In the genomic region with DNA sequence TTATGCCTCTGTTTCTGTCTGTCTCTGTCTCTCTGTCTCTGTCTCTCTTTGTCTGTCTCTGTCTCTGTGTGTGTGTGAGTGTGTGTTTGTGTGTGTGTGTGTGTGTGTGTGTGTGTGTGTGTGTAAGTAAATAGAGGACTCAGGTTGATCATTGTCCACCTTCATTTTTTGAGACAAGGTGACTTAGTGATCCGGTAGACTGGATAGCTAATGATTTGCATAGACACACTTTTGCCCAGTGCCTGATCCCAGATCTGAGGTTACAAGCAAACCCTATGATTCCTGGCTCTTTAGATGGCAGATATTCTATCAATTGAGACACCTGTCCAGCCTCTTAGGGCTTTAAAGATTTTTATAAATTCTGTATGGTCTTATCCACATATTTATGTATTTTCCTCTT, we compare ENCODE assay signal across 26 mouse cellular contexts.
DNase-seq lines count a peak whose midpoint lies in the region; ATAC-seq and TF ChIP-seq lines count a peak whose summit lies in the region.
"Had no signal": no experiment of that assay in that cellular context is flagged by ENCODE, and none has a peak within 500 bp of the region (broad histone marks: within the 10 kb centered on the region; RNA-seq: fewer than 3 reads in every experiment).

No protein-coding gene starts in this region.

- no peak overlapping the region for H3K4me3 ChIP-seq in kidney, adult 2 months (ENCODE audit: insufficient read depth, low read depth, low read length)
- no peak overlapping the region for H3K4me3 ChIP-seq in kidney, embryonic 14.5 days (ENCODE audit: low read length)
- no peak overlapping the region for H3K4me3 ChIP-seq in kidney, embryonic 16.5 days (ENCODE audit: low read length)
- no peak overlapping the region for H3K4me3 ChIP-seq in midbrain, embryonic 13.5 days (replicated peaks)
- no peak overlapping the region for H3K4me3 ChIP-seq in forebrain, embryonic 15.5 days
- H3K4me3 ChIP-seq: embryonic facial prominence, embryonic 12.5 days; embryonic facial prominence, embryonic 15.5 days; heart, adult 2 months; heart, embryonic 10.5 days; heart, embryonic 13.5 days had no signal

- no peak overlapping the region for H3K27ac ChIP-seq in kidney, adult 2 months (ENCODE audit: insufficient read depth, low read depth, low read length)
- H3K27ac ChIP-seq in kidney, embryonic 14.5 days (ENCODE audit: low read depth, low read length), result no peak overlapping the region
- no peak overlapping the region for H3K27ac ChIP-seq in kidney, embryonic 16.5 days (ENCODE audit: low read length)
- no peak overlapping the region for H3K27ac ChIP-seq in midbrain, embryonic 13.5 days
- H3K27ac ChIP-seq in forebrain, embryonic 15.5 days (replicated peaks), result no peak overlapping the region
- H3K27ac ChIP-seq: embryonic facial prominence, embryonic 12.5 days; embryonic facial prominence, embryonic 15.5 days; heart, adult 2 months; heart, embryonic 10.5 days; heart, embryonic 13.5 days; hindbrain, embryonic 14.5 days had no signal

- no peak for ATAC-seq in kidney, embryonic 14.5 days (ENCODE audit: low FRiP score, low TSS enrichment)
- ATAC-seq in kidney, embryonic 16.5 days (ENCODE audit: low FRiP score, low TSS enrichment), result peak; percentile 65; the same call in 1 of the 2 replicates
- ATAC-seq in midbrain, embryonic 13.5 days, result no peak
- ATAC-seq in forebrain, embryonic 15.5 days (replicated peaks), result no peak
- ATAC-seq: forebrain, embryonic 14.5 days; Patski had no signal

- H3K9me3 ChIP-seq in kidney, embryonic 14.5 days (ENCODE audit: control insufficient read depth, low read length), result no peaks in the 10 kb centered on the region
- H3K9me3 ChIP-seq in kidney, embryonic 16.5 days (ENCODE audit: low read length), result no peaks in the 10 kb centered on the region
- H3K9me3 ChIP-seq in midbrain, embryonic 13.5 days, result no peaks in the 10 kb centered on the region
- H3K9me3 ChIP-seq in forebrain, embryonic 15.5 days, result no peaks in the 10 kb centered on the region
- H3K9me3 ChIP-seq: embryonic facial prominence, embryonic 12.5 days; embryonic facial prominence, embryonic 15.5 days; G1E; heart, embryonic 10.5 days; heart, embryonic 13.5 days had no signal

- H3K27me3 ChIP-seq in kidney, adult 2 months (replicated peaks; ENCODE audit: control insufficient read depth, insufficient read depth, low read length), result no peaks in the 10 kb centered on the region
- H3K27me3 ChIP-seq in kidney, embryonic 14.5 days (ENCODE audit: control insufficient read depth, insufficient read depth, low read length), result no peaks in the 10 kb centered on the region
- H3K27me3 ChIP-seq in kidney, embryonic 16.5 days (ENCODE audit: insufficient read depth, low read length), result no peaks in the 10 kb centered on the region
- no peaks in the 10 kb centered on the region for H3K27me3 ChIP-seq in midbrain, embryonic 13.5 days
- no peaks in the 10 kb centered on the region for H3K27me3 ChIP-seq in forebrain, embryonic 15.5 days
- H3K27me3 ChIP-seq: CH12.LX; embryonic facial prominence, embryonic 12.5 days; embryonic facial prominence, embryonic 15.5 days; heart, embryonic 13.5 days; Patski had no signal

- WGBS in kidney, adult 2 months, result 37% methylated on average over 1 of the region's 1 CpGs
- 77% methylated on average over 1 of the region's 1 CpGs for WGBS in kidney, embryonic 14.5 days
- WGBS in kidney, embryonic 16.5 days, result 70% methylated on average over 1 of the region's 1 CpGs
- WGBS in midbrain, embryonic 13.5 days, result 100% methylated on average over 1 of the region's 1 CpGs
- 96% methylated on average over 1 of the region's 1 CpGs for WGBS in forebrain, embryonic 15.5 days

- H3K9ac ChIP-seq in kidney, embryonic 14.5 days (ENCODE audit: low read depth, low read length), result no peak overlapping the region
- no peak overlapping the region for H3K9ac ChIP-seq in kidney, embryonic 16.5 days (replicated peaks; ENCODE audit: low read length)
- H3K9ac ChIP-seq in midbrain, embryonic 13.5 days (replicated peaks), result no peak overlapping the region
- no peak overlapping the region for H3K9ac ChIP-seq in forebrain, embryonic 15.5 days (replicated peaks)
- H3K9ac ChIP-seq: embryonic facial prominence, embryonic 12.5 days; embryonic facial prominence, embryonic 15.5 days; heart, embryonic 13.5 days; hindbrain, embryonic 14.5 days had no signal

- DNase-seq in kidney, adult 2 months, result peak; percentile 71
- peak; percentile 27 for DNase-seq in kidney, postnatal 14 days
- DNase-seq in embryo, embryonic 10 days (ENCODE audit: low spot score), result no peak
- DNase-seq: adrenal gland, postnatal 10 days; adrenal gland, postnatal 36 days; B cell, adult 2 months; cerebellum, adult 18-20 months; cerebellum, adult 9-10 months; cerebellum, postnatal 14 days; gastrocnemius, postnatal 25 days; heart, adult 2 months; heart, postnatal 14 days; heart, postnatal 4 days had no signal

- no peaks in the 10 kb centered on the region for H3K36me3 ChIP-seq in kidney, adult 2 months (ENCODE audit: control insufficient read depth, insufficient read depth, low read length)
- H3K36me3 ChIP-seq in kidney, embryonic 14.5 days (ENCODE audit: control insufficient read depth, insufficient read depth, low read length), result no peaks in the 10 kb centered on the region
- no peaks in the 10 kb centered on the region for H3K36me3 ChIP-seq in kidney, embryonic 16.5 days (ENCODE audit: insufficient read depth, low read length)
- H3K36me3 ChIP-seq in midbrain, embryonic 13.5 days, result no peaks in the 10 kb centered on the region
- H3K36me3 ChIP-seq in forebrain, embryonic 15.5 days, result no peaks in the 10 kb centered on the region
- H3K36me3 ChIP-seq: embryonic facial prominence, embryonic 12.5 days; embryonic facial prominence, embryonic 15.5 days; G1E; heart, embryonic 10.5 days; heart, embryonic 13.5 days had no signal

- no peak for TF ChIP-seq CTCF in kidney, adult 2 months (conservative IDR thresholded peaks at IDR 0.05; ENCODE audit: insufficient read depth, insufficient read length, low read depth, low read length)

- H3K4me1 ChIP-seq in kidney, adult 2 months (ENCODE audit: control insufficient read depth, insufficient read depth, low read length), result no peaks in the 10 kb centered on the region
- no peaks in the 10 kb centered on the region for H3K4me1 ChIP-seq in kidney, embryonic 14.5 days (ENCODE audit: control insufficient read depth, insufficient read depth, low read length)
- H3K4me1 ChIP-seq in kidney, embryonic 16.5 days (ENCODE audit: insufficient read depth, low read length), result no peaks in the 10 kb centered on the region
- H3K4me1 ChIP-seq in midbrain, embryonic 13.5 days (replicated peaks), result no peaks in the 10 kb centered on the region
- H3K4me1 ChIP-seq in forebrain, embryonic 15.5 days, result no peaks in the 10 kb centered on the region
- H3K4me1 ChIP-seq: embryonic facial prominence, embryonic 12.5 days; embryonic facial prominence, embryonic 15.5 days; heart, embryonic 10.5 days; heart, embryonic 13.5 days had no signal

- H3K4me2 ChIP-seq in kidney, embryonic 14.5 days (replicated peaks; ENCODE audit: low read depth, low read length), result no peak overlapping the region
- no peak overlapping the region for H3K4me2 ChIP-seq in kidney, embryonic 16.5 days (replicated peaks; ENCODE audit: low read depth, low read length)
- H3K4me2 ChIP-seq in midbrain, embryonic 13.5 days (replicated peaks), result no peak overlapping the region
- H3K4me2 ChIP-seq in forebrain, embryonic 15.5 days (replicated peaks), result no peak overlapping the region
- H3K4me2 ChIP-seq: embryonic facial prominence, embryonic 12.5 days; embryonic facial prominence, embryonic 15.5 days; heart, embryonic 13.5 days; hindbrain, embryonic 14.5 days had no signal

- TF ChIP-seq POLR2A in kidney, adult 2 months (IDR thresholded peaks at IDR 0.05; ENCODE audit: low read depth, low read length), result no peak
